Comparison of ENCODE assay signal across 10 mouse cellular contexts in genomic region chr2:83337364-83337763, GRCm38 (mm10).
DNase-seq lines count a peak whose midpoint lies in the region; ATAC-seq and TF ChIP-seq lines count a peak whose summit lies in the region.
"Had no signal": no experiment of that assay in that cellular context is flagged by ENCODE, and none has a peak within 500 bp of the region (broad histone marks: within the 10 kb centered on the region; RNA-seq: fewer than 3 reads in every experiment).

No protein-coding gene starts in this region.

- no peak for DNase-seq in frontal cortex, postnatal 10 days (ENCODE audit: low spot score in 2 of 2)
- peak; percentile 11 for DNase-seq in lung, postnatal 0 days (ENCODE audit: low spot score)
- DNase-seq in lung, adult 18-20 months = no peak
- peak; percentile 0 for DNase-seq in c-Kit-positive CD71-positive TER-119-positive erythroid progenitor cells, embryonic 14.5 days (ENCODE audit: low spot score)
- peak; percentile 5 for DNase-seq in kidney, postnatal 36 days
- peak; percentile 26 for DNase-seq in telencephalon, adult 2 months (ENCODE audit: low read depth, low spot score)
- no peak for DNase-seq in thymus, postnatal 25 days

- no peak overlapping the region for H3K4me2 ChIP-seq in lung, postnatal 0 days (replicated peaks; ENCODE audit: low read depth, low read length)
- H3K4me2 ChIP-seq: heart, embryonic 13.5 days had no signal

- H3K4me3 ChIP-seq in lung, postnatal 0 days (ENCODE audit: low read depth, low read length) = no peak overlapping the region
- H3K4me3 ChIP-seq: heart, embryonic 13.5 days had no signal

- 30% methylated on average over 4 of the region's 4 CpGs for WGBS in lung, postnatal 0 days

- no peak overlapping the region for H3K27ac ChIP-seq in lung, postnatal 0 days (ENCODE audit: low read length)
- H3K27ac ChIP-seq: heart, embryonic 13.5 days; macrophage had no signal

- no peaks in the 10 kb centered on the region for H3K4me1 ChIP-seq in lung, postnatal 0 days (ENCODE audit: insufficient read depth, low read depth, low read length)

- TF ChIP-seq EP300 in lung, postnatal 0 days (IDR thresholded peaks at IDR 0.05) = no peak

- no peak overlapping the region for H3K9ac ChIP-seq in lung, postnatal 0 days (replicated peaks; ENCODE audit: low read depth)
- H3K9ac ChIP-seq: heart, embryonic 13.5 days had no signal

- no peaks in the 10 kb centered on the region for H3K36me3 ChIP-seq in lung, postnatal 0 days (ENCODE audit: insufficient read depth, low read length)
- H3K36me3 ChIP-seq: heart, embryonic 13.5 days had no signal

- H3K27me3 ChIP-seq in lung, postnatal 0 days (replicated peaks; ENCODE audit: insufficient read depth, low read length) = no peaks in the 10 kb centered on the region
- H3K27me3 ChIP-seq: heart, embryonic 13.5 days had no signal

- no peaks in the 10 kb centered on the region for H3K9me3 ChIP-seq in lung, postnatal 0 days (ENCODE audit: low read length)
- H3K9me3 ChIP-seq: heart, embryonic 13.5 days had no signal

- peak; percentile 44; the same call in 1 of the 2 replicates for TF ChIP-seq CTCF in lung, postnatal 0 days (IDR thresholded peaks at IDR 0.05)

- ATAC-seq in frontal cortex, adult (ENCODE audit: low TSS enrichment) = peak; percentile 69
- no peak for ATAC-seq in lung, postnatal 0 days

Comparison
In these comparisons a context has a peak if more than half of its experiments do, and no peak if none do; other contexts are left out.
1. DNase-seq: peak in lung, postnatal 0 days (single experiment), c-Kit-positive CD71-positive TER-119-positive erythroid progenitor cells, embryonic 14.5 days (single experiment), kidney, postnatal 36 days (2 of 2) and telencephalon, adult 2 months (single experiment); none in frontal cortex, postnatal 10 days (0 of 2), lung, adult 18-20 months (0 of 2) and thymus, postnatal 25 days (single experiment).